Mouse (Mus musculus) adrenal gland, postnatal 36 days (tissue): ENCODE measurements around the gene Gm5142. TPM values are rescaled to one million over a fixed set of nuclear protein-coding genes. Genes with fewer than 3 reads are reported as not detected.
A peak's percentile ranks its signal among the peaks of the same experiment; 100 is the strongest.

ENCODE experiments used
- DNase-seq, 2 experiments: peaks; one replicate each; pipeline ENCODE4 v3.0.0; 2021; ENCODE audit warnings: mixed read lengths in 1 of 2
- long read RNA-seq, 2 experiments: library from polyadenylated mRNA; stranded (forward); transcript quantifications; one replicate each; pipeline ENCODE4 v2.0.0; 2021; ENCODE audit warnings: borderline sequencing depth in 2 of 2
- total RNA-seq, 2 experiments: library from RNA; stranded (reverse); gene quantifications; 2 replicates each; pipeline ENCODE4 v1.2.3; 2021

Gm5142 gene
- total RNA-seq, result not detected
- long read RNA-seq, experiment 1, result 0 reads
- long read RNA-seq, experiment 2, result 0 reads

GRCm38 (mm10) chr14:59178649-59179048 lies at the start of gene Gm5142:
Gm5142 (minus strand) TSS chr14:59178749.
- DNase-seq, result no peak

DNA sequence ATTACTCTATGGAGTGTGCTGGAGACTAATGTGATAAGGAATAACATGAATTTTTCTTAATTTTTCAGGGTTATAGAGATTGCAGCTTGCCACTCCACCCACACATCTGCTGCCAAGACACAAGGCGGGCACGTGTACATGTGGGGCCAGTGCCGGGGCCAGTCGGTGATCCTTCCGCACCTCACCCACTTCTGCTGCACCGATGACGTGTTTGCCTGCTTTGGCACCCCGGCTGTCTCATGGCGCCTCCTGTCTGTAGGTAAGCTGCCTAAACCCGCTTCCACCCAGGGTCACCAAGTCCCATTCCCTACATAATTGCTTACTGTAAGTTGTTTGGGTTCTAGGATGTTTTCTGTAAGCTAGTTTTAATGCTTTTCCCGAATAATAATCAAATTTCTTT lies 47.7 kb upstream of the Gm5142 start:
- no peak for DNase-seq

DNA sequence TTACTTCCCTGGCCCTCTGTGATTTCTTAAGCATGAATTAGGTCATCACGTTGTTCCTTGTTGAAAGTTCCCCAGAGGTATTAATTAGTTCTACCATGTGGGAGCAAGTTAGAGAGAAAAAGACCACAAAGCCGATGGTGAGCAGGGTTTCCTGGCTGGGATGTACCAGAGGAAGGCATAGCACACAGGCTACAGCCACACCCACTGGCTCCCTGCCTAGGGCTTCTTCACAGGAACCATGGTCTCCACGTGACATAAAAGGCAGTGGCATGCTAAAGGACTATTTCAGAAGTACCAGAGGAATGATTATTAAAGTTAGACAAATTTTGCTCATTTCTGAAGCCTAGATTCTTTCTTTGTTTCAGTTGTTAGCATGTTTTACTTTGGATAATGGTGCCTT lies 40.7 kb upstream of the Gm5142 start:
- peak in 1 of 2 experiments; percentile 13 for DNase-seq

GRCm38 (mm10) chr14:59209816-59210215 lies 31.3 kb upstream of the Gm5142 start:
- DNase-seq, result no peak

DNA sequence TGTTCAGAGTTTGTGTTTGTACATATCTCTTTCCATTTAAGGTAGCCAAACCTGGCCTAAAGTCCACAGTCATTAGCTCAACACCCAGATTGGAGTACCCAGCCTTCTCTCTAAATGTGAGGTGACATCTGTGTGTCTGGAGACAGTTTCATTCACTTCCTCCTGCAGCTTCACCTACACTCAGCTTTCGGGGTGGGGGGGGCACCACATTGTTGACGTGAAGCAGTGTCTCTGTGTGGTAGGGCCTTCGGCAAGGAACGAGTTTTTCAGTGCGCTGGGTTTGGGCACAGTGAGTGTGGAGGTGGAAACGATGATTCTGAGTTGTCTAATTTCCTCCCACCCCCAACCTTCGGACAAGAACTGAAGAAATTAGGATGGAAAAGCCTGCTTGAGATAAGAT lies 30.5 kb upstream of the Gm5142 start:
- no peak for DNase-seq

DNA sequence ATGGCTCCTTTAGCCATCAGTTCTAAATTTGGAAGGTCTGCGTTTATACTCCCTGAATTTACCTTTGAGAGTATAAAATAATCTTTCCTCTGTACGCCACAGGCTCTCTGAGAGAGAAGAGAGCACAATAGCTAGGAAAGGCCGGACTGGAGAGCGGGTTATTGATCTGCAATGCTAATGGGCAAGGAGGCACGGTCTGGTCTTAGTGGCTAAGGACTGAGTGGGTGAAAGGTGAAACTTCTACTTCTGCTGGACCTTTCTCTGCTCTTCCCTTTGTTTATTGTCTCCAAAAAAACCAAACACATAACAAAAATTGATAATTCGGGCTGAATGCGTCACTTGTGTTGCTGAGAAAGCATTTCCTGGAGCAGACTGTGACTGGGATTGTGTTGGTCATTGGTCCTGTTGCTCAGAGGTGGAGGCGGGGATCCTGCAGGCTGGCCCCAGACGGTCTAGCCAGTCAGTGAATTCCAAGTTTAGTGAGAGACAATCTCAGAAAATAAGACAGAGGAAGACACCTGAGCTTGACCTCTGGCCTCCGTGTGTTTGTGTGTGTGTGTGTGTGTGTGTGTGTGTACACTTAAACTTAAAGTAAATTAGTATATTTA lies 27.5 kb upstream of the Gm5142 start:
- no peak for DNase-seq

DNA sequence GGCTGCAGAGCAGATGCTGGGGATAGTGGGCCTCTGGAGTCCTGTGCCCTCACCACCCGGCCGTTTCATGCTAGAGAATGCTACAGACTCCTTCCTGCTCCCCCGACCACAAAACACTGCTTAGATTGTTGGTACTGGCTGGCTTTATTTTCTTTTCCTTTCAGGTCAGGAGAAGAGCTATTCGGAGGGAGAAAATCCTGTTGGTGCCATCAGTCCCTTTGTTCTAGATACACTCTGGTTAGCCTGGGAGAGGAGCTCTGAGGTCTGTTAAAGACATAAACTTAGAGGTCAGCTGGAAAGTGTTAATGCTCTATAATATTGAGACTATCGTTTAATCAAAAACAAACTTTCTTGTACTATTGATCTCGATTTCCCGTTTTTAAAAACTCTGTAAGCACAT lies 26.9 kb upstream of the Gm5142 start:
- DNase-seq, result no peak

DNA sequence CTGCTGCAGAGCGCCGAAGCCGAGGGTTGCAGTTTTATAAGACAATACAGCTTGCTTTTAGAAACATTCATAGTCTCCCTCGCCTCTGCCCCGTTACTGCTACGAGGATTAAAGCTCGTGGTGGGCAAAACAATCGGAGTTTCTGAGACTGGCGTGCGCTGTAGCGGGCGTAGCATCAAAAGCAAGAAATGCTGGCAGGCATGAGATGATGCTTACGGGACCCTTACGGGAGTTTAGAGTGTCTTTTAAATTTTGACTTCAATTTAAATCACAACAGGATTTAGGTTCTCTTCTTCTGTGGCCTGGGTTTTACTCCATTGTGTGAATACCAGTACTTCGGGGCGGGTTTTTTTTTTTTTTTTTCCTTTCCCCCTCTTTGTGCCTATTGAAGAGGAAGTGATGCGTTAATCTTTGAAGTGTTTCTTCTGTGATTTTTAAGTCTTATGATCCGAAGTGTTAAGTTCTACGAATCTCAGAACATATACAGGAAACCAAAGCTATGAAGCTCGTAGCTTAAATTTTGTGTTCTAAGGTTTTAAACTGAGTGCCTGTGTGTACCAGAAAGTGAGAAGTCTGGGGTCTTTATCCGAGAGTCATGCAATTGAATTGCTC lies 23.2 kb upstream of the Gm5142 start:
- DNase-seq, result no peak

DNA sequence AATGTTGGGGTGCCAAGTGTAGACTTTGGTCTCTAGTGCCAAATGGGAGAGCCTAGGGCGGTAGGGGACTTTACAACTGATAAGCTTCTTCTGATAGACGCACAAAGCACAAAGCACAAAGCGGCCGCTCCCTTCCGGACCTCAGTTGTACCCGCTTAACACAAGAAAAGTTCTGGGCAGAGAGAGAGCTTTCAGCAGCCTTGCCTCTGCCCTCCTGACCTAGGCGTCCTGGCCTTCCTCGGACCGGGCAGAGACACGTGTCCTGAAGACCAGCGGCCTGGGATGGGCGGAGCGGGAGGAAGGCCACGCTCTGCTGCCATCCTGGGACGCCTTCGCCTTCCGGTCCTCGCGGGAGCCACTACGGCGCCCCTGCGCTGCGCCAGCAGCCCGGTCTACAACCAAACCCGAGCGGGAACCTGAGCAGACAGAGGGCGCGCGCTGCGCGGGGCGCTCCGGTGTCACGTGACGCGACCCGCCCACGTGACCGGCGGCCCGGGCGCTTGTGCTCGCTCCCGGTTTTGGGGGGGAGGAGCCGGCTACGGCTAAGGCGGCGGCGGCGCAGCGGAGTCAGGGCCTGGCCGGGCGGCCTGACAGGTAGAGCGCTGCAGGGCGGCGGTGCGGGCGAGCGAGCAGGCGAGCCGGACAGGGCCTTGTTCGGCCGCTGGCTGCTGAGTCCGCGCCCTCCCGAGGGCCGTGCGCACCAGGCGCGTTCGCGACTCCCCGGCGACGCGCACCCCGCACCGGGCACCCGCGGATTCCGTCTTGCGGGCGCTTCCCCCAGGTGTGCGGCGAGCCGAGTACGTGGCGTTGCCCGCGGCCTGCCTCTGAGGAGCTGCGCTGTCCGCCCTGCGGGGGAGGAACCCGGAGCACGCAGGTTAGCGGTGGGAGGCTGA lies 22.4 kb upstream of the Gm5142 start, which contains the start of gene Rcbtb1:
Gene Rcbtb1 (plus strand): TSS at position 499 of the 893 bp plus-strand sequence.
- peak; percentile 96 to 97 for DNase-seq

- DNase-seq, result no peak
These were observed 7.6 kb upstream of the Gm5142 start for GRCm38 (mm10) chr14:59186121-59186520.

- no peak for DNase-seq
These were observed 7.0 kb upstream of the Gm5142 start for GRCm38 (mm10) chr14:59185514-59185913.

DNA sequence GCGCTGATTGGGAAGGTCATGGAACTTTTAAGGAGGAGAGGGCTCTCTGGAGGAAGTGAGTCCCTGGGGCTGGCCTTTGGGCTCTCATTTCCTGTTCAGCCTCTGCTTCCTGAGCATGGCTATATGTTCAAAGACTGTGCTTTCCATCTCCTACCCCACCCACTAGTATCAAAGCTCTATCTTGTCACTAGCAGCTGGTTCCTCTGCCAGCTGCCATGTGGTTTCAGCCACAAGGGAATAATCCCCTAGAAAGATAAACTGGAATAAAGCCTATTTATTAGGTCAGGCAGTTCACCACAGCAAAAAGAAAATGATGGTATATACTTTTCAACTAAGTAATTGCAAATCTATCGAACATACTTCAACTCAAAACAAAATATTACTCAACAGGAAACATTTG lies 4.2 kb upstream of the Gm5142 start:
- DNase-seq, result no peak

- peak; percentile 39 to 47 for DNase-seq
These were observed 21.4 kb downstream of the Gm5142 start for GRCm38 (mm10) chr14:59157016-59157698.

DNA sequence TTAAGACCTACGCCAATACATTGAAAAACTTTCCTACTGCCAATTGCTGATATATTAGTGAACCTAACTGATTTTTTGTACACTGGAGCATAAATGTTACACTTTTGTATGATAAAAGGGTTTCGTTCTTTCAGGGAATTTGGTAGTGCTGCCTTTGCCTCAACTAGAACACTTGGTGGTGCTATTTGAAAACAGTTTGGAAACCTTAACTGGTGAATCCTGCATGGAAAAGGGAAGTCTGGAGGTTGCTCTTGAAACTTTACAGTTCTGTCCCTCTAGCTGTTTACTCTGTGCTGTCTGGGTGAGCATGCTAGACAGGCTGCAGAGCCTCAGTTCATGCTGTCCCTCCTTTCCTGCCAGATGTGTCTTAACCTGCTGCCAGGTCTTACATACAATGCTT lies 23.0 kb downstream of the Gm5142 start:
- no peak for DNase-seq

DNA sequence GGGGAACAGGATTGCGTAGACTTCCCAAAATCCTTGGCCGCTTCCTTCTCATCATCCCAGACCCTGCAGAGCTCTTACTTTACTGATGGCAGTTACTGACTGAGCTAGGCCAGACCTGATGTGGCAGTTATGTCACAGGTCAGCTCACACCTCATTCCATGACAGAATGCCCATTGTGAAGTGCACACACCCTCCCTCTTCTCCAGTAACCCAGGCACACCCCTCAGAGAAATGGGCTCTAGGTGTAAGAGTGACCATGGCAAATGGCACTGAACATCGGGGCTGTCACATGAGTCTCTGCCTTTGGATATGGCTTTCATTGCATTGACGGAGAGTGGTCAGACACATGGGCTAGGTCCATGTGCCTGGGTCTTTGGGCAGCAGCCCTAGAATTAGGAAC lies 35.8 kb downstream of the Gm5142 start, which contains the start of gene 1700129C05Rik:
Gene 1700129C05Rik (minus strand): TSS at position 101 of the 400 bp plus-strand sequence.
- no peak for DNase-seq

DNA sequence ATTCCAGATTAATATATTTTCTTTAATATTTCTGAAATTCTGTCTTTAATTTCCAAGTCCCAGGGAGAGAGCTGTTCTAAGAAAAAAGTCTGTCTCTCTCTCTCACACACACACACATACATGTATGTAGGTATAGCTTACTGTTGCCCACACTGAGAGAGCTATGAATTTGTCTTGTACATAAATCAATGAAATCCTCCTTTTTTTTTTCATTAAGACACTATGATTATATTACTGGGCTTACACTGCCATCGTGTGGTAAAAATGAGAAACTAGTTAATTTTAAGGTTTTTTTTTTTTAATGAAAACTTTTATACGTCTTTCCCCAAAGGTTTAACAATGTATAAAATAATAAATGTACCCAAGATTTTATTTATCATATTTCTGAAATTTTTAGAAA lies 64.3 kb downstream of the Gm5142 start:
- DNase-seq, result no peak

Other genes starting within 250 kb of the Gm5142 start
- gene 1700129C05Rik, start 35.9 kb downstream of the Gm5142 start, total RNA-seq, result not detected
- gene Rcbtb1, start 22.5 kb upstream of the Gm5142 start, total RNA-seq, result 10 to 100 TPM; 23.1 to 37.5 TPM
- gene Gm6904, start 81.5 kb upstream of the Gm5142 start, total RNA-seq, result 1 to 10 TPM in 1 of 2 experiments, under 1 TPM in 1; 0.70 to 1.1 TPM
- gene Phf11a, start 118.8 kb upstream of the Gm5142 start, total RNA-seq, result under 1 TPM; 0.66 to 0.79 TPM
- gene Phf11b, start 162.6 kb upstream of the Gm5142 start, total RNA-seq, result 1 to 10 TPM; 1.9 to 3.4 TPM
- gene Phf11d, start 186.7 kb upstream of the Gm5142 start, total RNA-seq, result 1 to 10 TPM; 7.0 to 9.0 TPM
- under 1 TPM; 0.56 to 0.59 TPM for gene Phf11c, start 216.6 kb upstream of the Gm5142 start, total RNA-seq